Mouse (Mus musculus): Measurements from ENCODE around the gene Npl.

- TF ChIP-seq CTCF (IDR thresholded peaks at IDR 0.05; ENCODE audit: insufficient read depth, low read depth, low read length), result no peak
- no peak for TF ChIP-seq POLR2A (IDR thresholded peaks at IDR 0.05; ENCODE audit: insufficient read depth, low read depth, low read length)
These were observed 88.0 kb downstream of the Npl start for GRCm38 (mm10) chr1:153461796-153462195.
